Mouse (Mus musculus): ENCODE results near the gene St3gal4. TPM values are rescaled to one million over a fixed set of nuclear protein-coding genes. Genes with fewer than 3 reads are reported as not detected.
A peak's percentile ranks its signal among the peaks of the same experiment; 100 is the strongest.

Gene St3gal4
- total and polyA plus RNA-seq, 2 experiments from 2014 or later, result 19.6 to 29.8 TPM

DNA sequence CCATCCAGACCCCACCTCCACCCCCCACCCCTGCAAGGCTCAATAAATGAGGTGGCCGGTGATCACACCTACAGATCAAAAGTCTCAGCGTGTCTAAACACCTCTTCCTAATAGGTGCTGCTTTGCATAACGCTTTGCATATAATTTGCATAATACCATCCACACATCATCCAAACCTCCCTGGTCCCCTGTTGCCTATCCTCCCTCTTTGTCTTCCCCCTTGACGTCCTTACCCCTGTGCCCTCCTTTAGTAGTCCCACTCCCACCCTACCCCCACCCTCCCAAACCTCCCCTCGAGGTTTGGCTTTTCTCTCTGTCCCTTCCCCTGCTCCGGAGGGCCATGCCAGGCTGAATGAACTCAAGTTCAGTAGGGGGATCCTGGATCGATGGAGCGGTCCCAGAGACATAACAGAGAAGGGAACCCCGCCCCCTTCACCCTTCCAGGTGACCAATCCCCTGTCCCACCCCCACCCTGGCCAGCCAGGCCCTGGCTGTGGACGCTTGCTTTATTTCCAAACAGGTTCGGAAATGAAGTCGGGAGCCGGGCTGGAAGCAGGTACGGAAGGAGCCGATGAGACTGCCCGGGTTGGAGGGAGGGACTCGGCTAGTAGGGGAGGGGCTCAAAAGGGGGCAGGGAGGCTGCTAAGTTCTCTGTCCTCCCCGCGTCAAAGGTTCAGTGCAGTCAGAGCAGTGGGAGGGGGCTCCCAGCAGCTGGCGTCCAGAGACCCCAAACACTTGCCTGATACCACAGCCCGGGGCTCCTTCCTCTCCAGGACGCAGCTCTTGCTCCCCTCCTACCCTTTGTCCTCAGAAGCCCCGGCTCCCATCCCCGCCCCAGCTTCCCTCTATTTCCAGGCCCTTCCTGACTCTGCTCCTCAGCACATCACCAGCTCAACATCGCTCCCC, 94.2 kb downstream of the St3gal4 start:
- DNase-seq (ENCODE audit: low spot score) (no peak), ATAC-seq (ENCODE audit: low FRiP score) (peak; percentile 32; the same call in 1 of the 2 replicates)
- Histone ChIP-seq H3K4me3 (ENCODE audit: low read depth, low read length) (0 out of 2 replicates have a peak overlapping the region, but pooled peaks have one; percentile 10), H3K36me3 (ENCODE audit: insufficient read depth, low read length) (0 out of 2 replicates have a peak, but pooled peaks cover 4% of the 10 kb centered on the region), H3K4me2 (ENCODE audit: low read depth, low read length, poor library complexity, severe bottlenecking) (peak overlapping the region; percentile 36), H3K27ac (ENCODE audit: low read depth, low read length) (no peak overlapping the region), H3K9ac (replicated peaks; ENCODE audit: low read length, poor library complexity, severe bottlenecking) (no peak overlapping the region), H3K9me3 (ENCODE audit: low read length) (no peaks in the 10 kb centered on the region), H3K27me3 (ENCODE audit: insufficient read depth, low read length) (no peaks in the 10 kb centered on the region), H3K4me1 (ENCODE audit: insufficient read depth, low read length) (no peaks in the 10 kb centered on the region)
- WGBS, result 10% methylated on average over 24 of the region's 25 CpGs
- no peak for TF ChIP-seq CTCF (IDR thresholded peaks at IDR 0.05)

GRCm38 (mm10) chr9:35021744-35022143, 97.3 kb downstream of the St3gal4 start:
- 88% methylated on average over 1 of the region's 1 CpGs for WGBS
- Histone ChIP-seq H3K4me3 (ENCODE audit: low read depth, low read length) (no peak overlapping the region), H3K36me3 (ENCODE audit: insufficient read depth, low read length) (no peaks in the 10 kb centered on the region), H3K27ac (ENCODE audit: low read depth, low read length) (no peak overlapping the region), H3K4me1 (ENCODE audit: insufficient read depth, low read length) (0 out of 2 replicates have a peak, but pooled peaks cover 6% of the 10 kb centered on the region), H3K4me2 (ENCODE audit: low read depth, low read length, poor library complexity, severe bottlenecking) (no peak overlapping the region), H3K9me3 (ENCODE audit: low read length) (no peaks in the 10 kb centered on the region), H3K9ac (replicated peaks; ENCODE audit: low read length, poor library complexity, severe bottlenecking) (no peak overlapping the region), H3K27me3 (ENCODE audit: insufficient read depth, low read length) (no peaks in the 10 kb centered on the region)
- ATAC-seq (ENCODE audit: low FRiP score), result no peak
- no peak for DNase-seq (ENCODE audit: low spot score)
- TF ChIP-seq CTCF (IDR thresholded peaks at IDR 0.05), result no peak

DNA sequence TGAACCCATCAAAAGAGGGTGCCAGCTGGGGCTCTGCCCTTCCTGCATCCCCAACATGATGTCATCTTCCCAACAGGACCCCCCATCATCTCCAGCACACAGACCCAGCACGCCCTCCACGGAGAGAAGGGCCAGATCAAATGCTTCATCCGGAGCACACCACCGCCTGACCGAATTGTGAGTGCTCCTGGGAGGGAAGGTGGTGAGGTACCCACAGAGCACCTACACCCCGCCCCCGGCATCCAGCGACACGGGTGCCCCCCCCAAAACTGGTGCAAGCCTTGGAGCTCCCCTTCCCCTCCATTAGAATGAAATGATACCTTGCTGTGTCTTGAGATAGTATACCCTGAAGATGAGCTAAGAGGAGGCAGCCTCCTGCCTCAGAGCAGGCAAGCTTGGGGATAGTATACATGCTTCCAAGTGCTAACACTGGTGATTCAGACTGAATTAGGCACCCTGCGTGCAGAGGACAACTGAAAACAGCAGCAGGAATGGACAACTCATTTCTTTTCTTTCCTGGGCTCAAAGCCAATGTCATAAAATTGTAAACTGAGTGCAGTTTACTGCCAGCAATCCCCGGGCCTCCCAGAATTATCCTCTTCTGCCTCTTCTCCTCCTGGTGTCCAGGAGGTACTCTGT, 98.9 kb downstream of the St3gal4 start:
- no peak overlapping the region for H3K27ac ChIP-seq (ENCODE audit: low read depth, low read length)
- WGBS, result 64% methylated on average over 11 of the region's 11 CpGs
- ATAC-seq (ENCODE audit: low FRiP score) (no peak), DNase-seq (ENCODE audit: low spot score) (no peak)
- TF ChIP-seq CTCF (IDR thresholded peaks at IDR 0.05), result no peak
- no peaks in the 10 kb centered on the region for H3K36me3 ChIP-seq (ENCODE audit: insufficient read depth, low read length)
- no peaks in the 10 kb centered on the region for H3K27me3 ChIP-seq (ENCODE audit: insufficient read depth, low read length)
- H3K9ac ChIP-seq (replicated peaks; ENCODE audit: low read length, poor library complexity, severe bottlenecking), result no peak overlapping the region
- 0 out of 2 replicates have a peak, but pooled peaks cover 6% of the 10 kb centered on the region for H3K4me1 ChIP-seq (ENCODE audit: insufficient read depth, low read length)
- no peaks in the 10 kb centered on the region for H3K9me3 ChIP-seq (ENCODE audit: low read length)
- H3K4me2 ChIP-seq (ENCODE audit: low read depth, low read length, poor library complexity, severe bottlenecking), result no peak overlapping the region
- H3K4me3 ChIP-seq (ENCODE audit: low read depth, low read length), result no peak overlapping the region

- no peak overlapping the region for H3K27ac ChIP-seq (ENCODE audit: low read depth, low read length)
Measured at GRCm38 (mm10) chr9:35019372-35019771, 99.7 kb downstream of the St3gal4 start.

GRCm38 (mm10) chr9:35018056-35018455, 101.0 kb downstream of the St3gal4 start:
- H3K9me3 ChIP-seq (ENCODE audit: low read length), result no peaks in the 10 kb centered on the region
- peak overlapping the region; percentile 55 for H3K27ac ChIP-seq (ENCODE audit: low read depth, low read length)
- H3K36me3 ChIP-seq (ENCODE audit: insufficient read depth, low read length), result no peaks in the 10 kb centered on the region
- H3K27me3 ChIP-seq (ENCODE audit: insufficient read depth, low read length), result no peaks in the 10 kb centered on the region
- DNase-seq (ENCODE audit: low spot score) (no peak), ATAC-seq (ENCODE audit: low FRiP score) (peak; percentile 7; the same call in 1 of the 2 replicates)
- 28% methylated on average over 5 of the region's 5 CpGs for WGBS
- TF ChIP-seq CTCF (IDR thresholded peaks at IDR 0.05), result no peak
- H3K9ac ChIP-seq (replicated peaks; ENCODE audit: low read length, poor library complexity, severe bottlenecking), result no peak overlapping the region
- H3K4me1 ChIP-seq (ENCODE audit: insufficient read depth, low read length), result 0 out of 2 replicates have a peak, but pooled peaks cover 6% of the 10 kb centered on the region
- no peak overlapping the region for H3K4me2 ChIP-seq (ENCODE audit: low read depth, low read length, poor library complexity, severe bottlenecking)
- no peak overlapping the region for H3K4me3 ChIP-seq (ENCODE audit: low read depth, low read length)

More at GRCm38 (mm10) chr9:35019372-35019771, 99.7 kb downstream of the St3gal4 start:
- 13% methylated on average over 3 of the region's 3 CpGs for WGBS
- H3K9ac ChIP-seq (replicated peaks; ENCODE audit: low read length, poor library complexity, severe bottlenecking), result no peak overlapping the region
- DNase-seq (ENCODE audit: low spot score), result peak; percentile 90
- H3K4me3 ChIP-seq (ENCODE audit: low read depth, low read length), result no peak overlapping the region
- H3K4me1 ChIP-seq (ENCODE audit: insufficient read depth, low read length), result 0 out of 2 replicates have a peak, but pooled peaks cover 6% of the 10 kb centered on the region
- H3K27me3 ChIP-seq (ENCODE audit: insufficient read depth, low read length), result no peaks in the 10 kb centered on the region
- H3K4me2 ChIP-seq (ENCODE audit: low read depth, low read length, poor library complexity, severe bottlenecking), result no peak overlapping the region
- peak; percentile 96 for TF ChIP-seq CTCF (IDR thresholded peaks at IDR 0.05)
- no peaks in the 10 kb centered on the region for H3K9me3 ChIP-seq (ENCODE audit: low read length)
- H3K36me3 ChIP-seq (ENCODE audit: insufficient read depth, low read length), result no peaks in the 10 kb centered on the region
- ATAC-seq (ENCODE audit: low FRiP score), result peak; percentile 60; the same call in 1 of the 2 replicates
